In the genomic region with DNA sequence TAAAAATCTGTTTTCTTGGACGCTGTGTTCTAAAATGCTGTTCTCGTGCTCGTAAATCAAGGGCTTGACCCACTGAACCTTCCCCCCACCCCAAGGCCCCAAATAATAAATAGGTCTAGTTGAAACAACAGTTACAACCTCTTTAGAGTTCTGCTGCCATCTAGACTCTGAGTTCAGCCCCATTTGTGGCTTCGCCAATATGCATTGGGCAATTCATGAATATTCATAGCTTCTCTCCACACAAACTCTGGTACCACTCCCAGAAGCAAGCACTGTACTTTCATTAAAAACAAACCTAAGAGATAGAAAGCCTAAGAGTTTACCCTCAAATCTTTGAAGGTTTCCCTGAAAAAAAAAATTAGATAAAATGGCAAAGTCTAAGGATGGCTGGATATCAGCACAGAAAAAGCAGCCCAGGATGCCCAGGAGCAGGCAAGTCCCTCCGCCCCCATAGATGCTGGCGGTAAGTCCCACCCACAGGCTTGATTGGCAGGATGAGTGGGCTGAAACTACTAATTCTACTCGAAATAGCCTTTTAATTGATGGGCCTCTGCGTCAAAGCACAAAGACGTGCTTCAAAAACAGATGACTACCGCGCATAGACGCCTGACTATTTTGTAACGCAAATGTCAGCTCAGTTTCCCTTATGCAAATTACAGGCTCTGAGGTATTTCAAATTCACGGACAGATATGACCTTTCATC, we compare ENCODE assay signal across 20 mouse cellular contexts.
A peak's percentile ranks its signal among the peaks of the same experiment; 100 is the strongest.
DNase-seq lines count a peak whose midpoint lies in the region; ATAC-seq and TF ChIP-seq lines count a peak whose summit lies in the region.
"Had no signal": no experiment of that assay in that cellular context is flagged by ENCODE, and none has a peak within 500 bp of the region (broad histone marks: within the 10 kb centered on the region; RNA-seq: fewer than 3 reads in every experiment).

No protein-coding gene starts in this region.

- no peaks in the 10 kb centered on the region; the same call in 1 of the 2 replicates for H3K9me3 ChIP-seq in forebrain, embryonic 16.5 days (ENCODE audit: control insufficient read depth, low read length)
- H3K9me3 ChIP-seq: limb, embryonic 13.5 days had no signal

- no peak for TF ChIP-seq CTCF in olfactory bulb, adult 2 months (IDR thresholded peaks at IDR 0.05; ENCODE audit: insufficient read depth, low read depth, low read length)

- peaks cover 7% of the 10 kb centered on the region; the same call in 1 of the 2 replicates for H3K4me1 ChIP-seq in forebrain, embryonic 16.5 days (replicated peaks; ENCODE audit: control insufficient read depth, insufficient read depth, low read length)
- peaks cover 8% of the 10 kb centered on the region; the same call in 1 of the 2 replicates for H3K4me1 ChIP-seq in olfactory bulb, adult 2 months (ENCODE audit: control insufficient read depth, insufficient read depth, low read length)
- H3K4me1 ChIP-seq: limb, embryonic 13.5 days had no signal

- TF ChIP-seq POLR2A in olfactory bulb, adult 2 months (IDR thresholded peaks at IDR 0.05; ENCODE audit: insufficient read depth, low read depth, low read length): no peak

- H3K27me3 ChIP-seq in forebrain, embryonic 16.5 days (replicated peaks; ENCODE audit: control insufficient read depth, insufficient read depth, low read length): no peaks in the 10 kb centered on the region
- H3K27me3 ChIP-seq: limb, embryonic 13.5 days; Patski had no signal

- peak; percentile 86 for ATAC-seq in forebrain, embryonic 16.5 days
- ATAC-seq: Patski had no signal

- no peak overlapping the region for H3K4me3 ChIP-seq in forebrain, embryonic 16.5 days (replicated peaks; ENCODE audit: low read length)
- no peak overlapping the region for H3K4me3 ChIP-seq in olfactory bulb, adult 2 months (ENCODE audit: insufficient read depth, low read depth, low read length)
- H3K4me3 ChIP-seq: limb, embryonic 13.5 days; myocyte had no signal

- DNase-seq in testis, postnatal 14 days (ENCODE audit: low spot score): peak; percentile 11
- DNase-seq in testis, postnatal 10 days (ENCODE audit: low spot score): no peak
- DNase-seq in lung, adult 18-20 months: no peak
- no peak for DNase-seq in lung, postnatal 4 days
- no peak for DNase-seq in thymus, postnatal 14 days
- DNase-seq: cerebellum, postnatal 36 days; gastrocnemius, postnatal 10 days; heart, adult 18-20 months; heart, postnatal 4 days; kidney, adult 2 months; kidney, postnatal 25 days; lung, postnatal 14 days; thymus, adult 18-20 months had no signal

- 53% methylated on average over 14 of the region's 14 CpGs for WGBS in forebrain, embryonic 16.5 days
- WGBS in olfactory bulb, adult 2 months: 42% methylated on average over 14 of the region's 14 CpGs

- peak overlapping the region; percentile 6; the same call in 1 of the 2 replicates for H3K4me2 ChIP-seq in forebrain, embryonic 16.5 days (ENCODE audit: low read length)
- H3K4me2 ChIP-seq: limb, embryonic 13.5 days; midbrain, embryonic 11.5 days had no signal

- H3K27ac ChIP-seq in forebrain, embryonic 16.5 days (ENCODE audit: low read length): no peak overlapping the region
- H3K27ac ChIP-seq in olfactory bulb, adult 2 months (ENCODE audit: insufficient read depth, low read depth, low read length): peak overlapping the region; percentile 51; the same call in 1 of the 2 replicates
- H3K27ac ChIP-seq: limb, embryonic 13.5 days; liver, embryonic 14.5 days had no signal

- H3K36me3 ChIP-seq in forebrain, embryonic 16.5 days (ENCODE audit: control insufficient read depth, insufficient read depth): no peaks in the 10 kb centered on the region
- H3K36me3 ChIP-seq: limb, embryonic 13.5 days had no signal

- no peak overlapping the region for H3K9ac ChIP-seq in forebrain, embryonic 16.5 days (replicated peaks; ENCODE audit: low read depth, low read length)
- H3K9ac ChIP-seq: limb, embryonic 13.5 days; liver, embryonic 14.5 days had no signal
